Mouse (Mus musculus): ENCODE results near the gene Szrd1. TPM values are rescaled to one million over a fixed set of nuclear protein-coding genes. Genes with fewer than 3 reads are reported as not detected.

Gene Szrd1
- polyA plus RNA-seq, 1 experiment: 8.2 TPM

DNA sequence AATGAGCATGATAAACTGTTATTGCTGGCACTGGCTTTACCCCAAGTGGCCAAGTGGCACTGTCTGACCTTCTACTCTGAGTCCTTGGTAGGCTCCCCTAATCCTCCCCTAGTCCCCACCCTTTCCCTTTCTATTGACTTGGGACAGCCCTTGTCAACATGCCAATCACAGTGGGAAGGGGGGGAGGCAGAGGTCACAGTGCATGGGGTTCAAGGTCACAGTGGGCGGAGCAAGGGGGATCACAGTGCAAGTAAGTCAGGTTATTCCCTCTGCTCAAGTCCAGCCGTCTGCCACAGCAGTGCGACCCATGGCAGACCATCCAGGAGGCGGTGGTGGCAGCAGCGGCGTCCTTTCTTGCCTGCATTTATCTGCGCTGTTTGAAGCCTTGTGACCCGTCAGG lies 24.2 kb downstream of the Szrd1 start:
- no peaks in the 10 kb centered on the region for H3K36me3 ChIP-seq (ENCODE audit: control insufficient read depth, insufficient read depth, low read length)
- no peaks in the 10 kb centered on the region; the same call in 1 of the 2 replicates for H3K4me1 ChIP-seq (ENCODE audit: control insufficient read depth, insufficient read depth, low read length)
- no peaks in the 10 kb centered on the region for H3K27me3 ChIP-seq (ENCODE audit: control insufficient read depth, insufficient read depth, low read length)
- no peak overlapping the region for H3K27ac ChIP-seq (ENCODE audit: control insufficient read depth, insufficient read depth, low read depth, low read length)
- no peak for TF ChIP-seq POLR2A (IDR thresholded peaks at IDR 0.05; ENCODE audit: control insufficient read depth, low read depth, low read length)
- TF ChIP-seq CTCF (IDR thresholded peaks at IDR 0.05; ENCODE audit: control insufficient read depth, insufficient read depth, insufficient replicate concordance, low read depth, low read length): no peak
- H3K4me3 ChIP-seq (ENCODE audit: control insufficient read depth, low read depth, low read length): no peak overlapping the region

DNA sequence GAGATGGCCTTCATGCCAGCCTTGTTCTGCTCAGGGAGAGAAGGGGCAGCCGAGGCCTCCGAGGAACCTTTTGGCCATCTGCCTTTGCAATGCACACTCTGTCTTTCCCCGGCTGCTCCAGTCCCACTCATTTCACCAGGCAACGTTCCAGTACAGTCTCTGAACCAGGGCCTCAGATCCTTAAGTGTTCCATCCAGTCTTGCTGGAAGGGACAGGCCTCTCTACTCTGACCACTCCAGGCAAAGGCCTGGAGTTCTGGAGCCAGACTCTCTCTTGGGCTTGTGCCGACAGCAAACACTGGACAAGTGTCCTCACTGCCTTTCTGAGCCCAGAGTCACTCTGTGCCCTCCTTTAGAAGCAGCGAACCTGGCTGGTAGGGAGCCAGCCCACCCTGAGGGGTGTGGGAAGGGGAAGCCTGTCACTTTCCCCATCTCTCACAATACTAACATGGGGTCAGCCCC lies 25.0 kb downstream of the Szrd1 start:
- no peak for TF ChIP-seq POLR2A (IDR thresholded peaks at IDR 0.05; ENCODE audit: control insufficient read depth, low read depth, low read length)
- no peak for TF ChIP-seq CTCF (IDR thresholded peaks at IDR 0.05; ENCODE audit: control insufficient read depth, insufficient read depth, insufficient replicate concordance, low read depth, low read length)
- H3K27me3 ChIP-seq (ENCODE audit: control insufficient read depth, insufficient read depth, low read length): no peaks in the 10 kb centered on the region
- H3K4me3 ChIP-seq (ENCODE audit: control insufficient read depth, low read depth, low read length): no peak overlapping the region
- H3K27ac ChIP-seq (ENCODE audit: control insufficient read depth, insufficient read depth, low read depth, low read length): peak overlapping the region; percentile 55
- H3K4me1 ChIP-seq (ENCODE audit: control insufficient read depth, insufficient read depth, low read length): no peaks in the 10 kb centered on the region; the same call in 1 of the 2 replicates
- H3K36me3 ChIP-seq (ENCODE audit: control insufficient read depth, insufficient read depth, low read length): no peaks in the 10 kb centered on the region

DNA sequence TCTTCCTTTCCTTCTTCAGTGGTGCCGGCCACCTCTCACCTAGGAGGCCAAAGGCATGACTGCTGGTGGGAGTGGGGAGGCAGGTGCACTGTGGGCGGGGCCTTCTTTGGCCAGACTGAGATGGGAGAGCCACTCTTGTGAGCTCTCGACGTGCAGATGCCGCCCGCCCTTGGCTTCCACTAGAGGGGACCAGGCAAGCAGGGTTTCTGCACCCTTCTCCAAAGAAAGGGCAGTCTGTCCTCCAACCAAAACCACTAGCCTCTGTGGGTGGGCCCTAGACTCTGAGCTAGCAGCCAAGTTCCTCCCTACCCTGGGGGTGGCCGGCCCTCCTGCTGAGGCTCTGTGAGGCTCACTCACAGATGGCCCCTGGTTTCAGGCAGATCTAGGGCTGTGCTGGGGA lies 25.7 kb downstream of the Szrd1 start:
- Histone ChIP-seq H3K36me3 (ENCODE audit: control insufficient read depth, insufficient read depth, low read length) (no peaks in the 10 kb centered on the region), H3K27me3 (ENCODE audit: control insufficient read depth, insufficient read depth, low read length) (no peaks in the 10 kb centered on the region), H3K27ac (ENCODE audit: control insufficient read depth, insufficient read depth, low read depth, low read length) (no peak overlapping the region), H3K4me3 (ENCODE audit: control insufficient read depth, low read depth, low read length) (no peak overlapping the region), H3K4me1 (ENCODE audit: control insufficient read depth, insufficient read depth, low read length) (no peaks in the 10 kb centered on the region; the same call in 1 of the 2 replicates)
- no peak for TF ChIP-seq POLR2A (IDR thresholded peaks at IDR 0.05; ENCODE audit: control insufficient read depth, low read depth, low read length)
- no peak for TF ChIP-seq CTCF (IDR thresholded peaks at IDR 0.05; ENCODE audit: control insufficient read depth, insufficient read depth, insufficient replicate concordance, low read depth, low read length)

DNA sequence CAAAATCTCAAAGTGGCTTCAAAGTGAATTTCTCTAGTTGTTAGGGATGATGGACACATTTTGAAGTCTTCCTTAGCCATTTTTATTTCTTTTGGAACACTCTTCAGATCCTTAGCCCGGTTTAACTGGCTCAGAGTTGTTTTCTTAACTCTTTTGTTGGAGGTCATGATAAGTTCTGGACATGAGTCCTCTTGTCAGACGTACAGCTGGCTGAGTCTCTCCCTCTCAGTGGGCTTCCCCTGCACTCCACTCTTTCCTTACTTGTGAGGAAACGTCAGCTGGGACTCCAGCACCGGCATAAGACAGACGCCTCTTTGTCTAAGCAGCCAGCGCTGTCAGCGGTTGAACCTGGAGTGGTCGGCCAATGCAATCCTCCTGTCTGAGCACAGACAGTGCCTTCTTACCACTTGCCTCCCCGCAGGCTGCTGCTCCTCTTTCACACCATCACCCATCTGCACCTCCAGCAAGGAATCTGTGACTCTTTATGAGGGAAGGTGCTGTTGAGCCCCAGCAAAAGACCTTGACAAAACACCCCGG lies 31.3 kb downstream of the Szrd1 start:
- Histone ChIP-seq H3K4me1 (ENCODE audit: control insufficient read depth, insufficient read depth, low read length) (no peaks in the 10 kb centered on the region), H3K27me3 (ENCODE audit: control insufficient read depth, insufficient read depth, low read length) (no peaks in the 10 kb centered on the region), H3K27ac (ENCODE audit: control insufficient read depth, insufficient read depth, low read depth, low read length) (no peak overlapping the region)

DNA sequence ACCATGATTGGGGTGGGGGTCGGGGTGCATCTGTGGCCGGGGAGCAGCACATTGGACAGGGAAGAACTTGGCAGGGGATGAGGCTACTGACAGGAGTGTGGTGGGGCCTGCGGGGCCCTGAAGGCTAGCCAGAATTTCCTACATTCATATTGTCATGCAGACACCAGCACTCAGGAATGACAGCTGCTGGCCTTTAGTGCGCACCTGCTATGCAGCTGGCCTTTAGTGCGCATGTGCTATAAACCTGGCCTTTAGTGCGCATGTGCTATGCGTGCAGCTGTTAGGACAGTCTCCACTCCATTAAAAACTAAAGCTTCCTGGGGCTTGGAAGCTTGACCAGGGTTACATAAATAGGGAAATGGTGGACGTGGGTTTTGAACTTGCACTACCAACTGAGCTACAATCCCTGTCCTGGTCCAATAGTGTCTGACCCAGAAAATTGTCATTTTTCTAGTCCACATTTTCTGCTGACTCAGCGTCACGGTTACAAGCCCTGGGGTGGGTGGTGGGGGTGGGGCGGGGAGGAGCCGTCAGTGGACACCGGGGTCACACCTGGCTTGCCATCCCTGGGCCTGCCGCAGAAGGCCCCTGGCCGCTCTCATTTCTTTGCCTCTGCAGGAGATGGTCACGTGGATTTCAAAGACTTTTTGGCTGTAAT lies 32.9 kb downstream of the Szrd1 start:
- no peaks in the 10 kb centered on the region for H3K27me3 ChIP-seq (ENCODE audit: control insufficient read depth, insufficient read depth, low read length)
- no peak overlapping the region for H3K27ac ChIP-seq (ENCODE audit: control insufficient read depth, insufficient read depth, low read depth, low read length)
- TF ChIP-seq POLR2A (IDR thresholded peaks at IDR 0.05; ENCODE audit: control insufficient read depth, low read depth, low read length) (no peak), CTCF (IDR thresholded peaks at IDR 0.05; ENCODE audit: control insufficient read depth, insufficient read depth, insufficient replicate concordance, low read depth, low read length) (no peak)
- H3K36me3 ChIP-seq (ENCODE audit: control insufficient read depth, insufficient read depth, low read length): no peaks in the 10 kb centered on the region
- no peaks in the 10 kb centered on the region for H3K4me1 ChIP-seq (ENCODE audit: control insufficient read depth, insufficient read depth, low read length)
- H3K4me3 ChIP-seq (ENCODE audit: control insufficient read depth, low read depth, low read length): no peak overlapping the region

More for the DNA sequence above, 31.3 kb downstream of the Szrd1 start:
- H3K4me3 ChIP-seq (ENCODE audit: control insufficient read depth, low read depth, low read length): no peak overlapping the region
- no peak for TF ChIP-seq CTCF (IDR thresholded peaks at IDR 0.05; ENCODE audit: control insufficient read depth, insufficient read depth, insufficient replicate concordance, low read depth, low read length)
- TF ChIP-seq POLR2A (IDR thresholded peaks at IDR 0.05; ENCODE audit: control insufficient read depth, low read depth, low read length): no peak
- no peaks in the 10 kb centered on the region for H3K36me3 ChIP-seq (ENCODE audit: control insufficient read depth, insufficient read depth, low read length)

DNA sequence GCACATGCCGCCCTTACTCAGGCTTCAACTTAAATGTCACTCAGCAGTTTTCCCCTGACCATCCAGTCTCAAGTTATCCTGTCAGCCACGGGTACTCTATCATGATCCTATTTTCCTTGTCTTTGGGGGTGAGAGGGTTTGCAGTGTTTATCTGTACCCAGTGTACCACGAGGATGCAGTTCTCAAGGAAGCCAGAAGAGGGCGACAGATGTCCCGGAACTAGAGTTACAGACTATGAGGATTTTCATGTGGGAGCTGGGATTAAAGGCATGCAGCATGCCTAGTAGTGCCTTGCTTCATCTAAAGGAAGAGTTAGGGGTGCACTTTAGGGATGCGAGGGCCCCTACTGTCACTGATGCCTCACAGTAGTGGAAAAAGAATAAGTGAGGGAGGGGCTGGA lies 37.7 kb downstream of the Szrd1 start:
- no peak overlapping the region for H3K27ac ChIP-seq (ENCODE audit: control insufficient read depth, insufficient read depth, low read depth, low read length)

DNA sequence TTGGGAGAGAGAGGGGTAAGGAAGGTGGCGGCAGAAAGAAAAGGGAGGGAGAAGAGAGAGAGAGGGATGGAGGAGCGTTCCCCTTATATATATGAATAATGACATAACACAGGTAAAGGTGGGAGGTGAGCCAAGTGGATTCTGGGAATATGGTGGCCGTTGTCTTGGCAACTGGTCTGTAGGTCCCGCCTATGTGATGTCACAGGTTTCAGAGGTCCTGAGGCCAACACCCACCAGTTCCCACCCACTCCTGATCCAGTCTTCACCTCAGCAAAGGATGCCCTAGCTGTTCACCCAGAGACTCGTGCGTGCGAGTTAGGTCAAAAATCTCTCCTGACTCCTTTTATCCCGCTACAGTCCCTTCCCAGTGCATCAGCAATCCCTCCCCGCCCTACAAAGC lies 38.3 kb downstream of the Szrd1 start:
- Histone ChIP-seq H3K4me1 (ENCODE audit: control insufficient read depth, insufficient read depth, low read length) (no peaks in the 10 kb centered on the region; the same call in 1 of the 2 replicates), H3K4me3 (ENCODE audit: control insufficient read depth, low read depth, low read length) (no peak overlapping the region), H3K36me3 (ENCODE audit: control insufficient read depth, insufficient read depth, low read length) (no peaks in the 10 kb centered on the region), H3K27me3 (ENCODE audit: control insufficient read depth, insufficient read depth, low read length) (no peaks in the 10 kb centered on the region), H3K27ac (ENCODE audit: control insufficient read depth, insufficient read depth, low read depth, low read length) (no peak overlapping the region)
- TF ChIP-seq POLR2A (IDR thresholded peaks at IDR 0.05; ENCODE audit: control insufficient read depth, low read depth, low read length) (no peak), CTCF (IDR thresholded peaks at IDR 0.05; ENCODE audit: control insufficient read depth, insufficient read depth, insufficient replicate concordance, low read depth, low read length) (no peak)

More for the DNA sequence above, 37.7 kb downstream of the Szrd1 start:
- no peak overlapping the region for H3K4me3 ChIP-seq (ENCODE audit: control insufficient read depth, low read depth, low read length)
- no peaks in the 10 kb centered on the region for H3K36me3 ChIP-seq (ENCODE audit: control insufficient read depth, insufficient read depth, low read length)
- peak; percentile 40; the same call in 1 of the 2 replicates for TF ChIP-seq CTCF (IDR thresholded peaks at IDR 0.05; ENCODE audit: control insufficient read depth, insufficient read depth, insufficient replicate concordance, low read depth, low read length)
- no peak for TF ChIP-seq POLR2A (IDR thresholded peaks at IDR 0.05; ENCODE audit: control insufficient read depth, low read depth, low read length)
- H3K4me1 ChIP-seq (ENCODE audit: control insufficient read depth, insufficient read depth, low read length): no peaks in the 10 kb centered on the region; the same call in 1 of the 2 replicates
- H3K27me3 ChIP-seq (ENCODE audit: control insufficient read depth, insufficient read depth, low read length): no peaks in the 10 kb centered on the region
